Mouse (Mus musculus): Measurements from ENCODE around the gene Rspry1. TPM values are rescaled to one million over a fixed set of nuclear protein-coding genes. Genes with fewer than 3 reads are reported as not detected.

Gene Rspry1
- 42.4 TPM for polyA plus RNA-seq (2014; fragmentation: Illumina TruSeq; extraction: RNeasy Lipid Tissue Mini Kit (QIAGEN cat#74804); ENCODE audit: low replicate concordance)

DNA sequence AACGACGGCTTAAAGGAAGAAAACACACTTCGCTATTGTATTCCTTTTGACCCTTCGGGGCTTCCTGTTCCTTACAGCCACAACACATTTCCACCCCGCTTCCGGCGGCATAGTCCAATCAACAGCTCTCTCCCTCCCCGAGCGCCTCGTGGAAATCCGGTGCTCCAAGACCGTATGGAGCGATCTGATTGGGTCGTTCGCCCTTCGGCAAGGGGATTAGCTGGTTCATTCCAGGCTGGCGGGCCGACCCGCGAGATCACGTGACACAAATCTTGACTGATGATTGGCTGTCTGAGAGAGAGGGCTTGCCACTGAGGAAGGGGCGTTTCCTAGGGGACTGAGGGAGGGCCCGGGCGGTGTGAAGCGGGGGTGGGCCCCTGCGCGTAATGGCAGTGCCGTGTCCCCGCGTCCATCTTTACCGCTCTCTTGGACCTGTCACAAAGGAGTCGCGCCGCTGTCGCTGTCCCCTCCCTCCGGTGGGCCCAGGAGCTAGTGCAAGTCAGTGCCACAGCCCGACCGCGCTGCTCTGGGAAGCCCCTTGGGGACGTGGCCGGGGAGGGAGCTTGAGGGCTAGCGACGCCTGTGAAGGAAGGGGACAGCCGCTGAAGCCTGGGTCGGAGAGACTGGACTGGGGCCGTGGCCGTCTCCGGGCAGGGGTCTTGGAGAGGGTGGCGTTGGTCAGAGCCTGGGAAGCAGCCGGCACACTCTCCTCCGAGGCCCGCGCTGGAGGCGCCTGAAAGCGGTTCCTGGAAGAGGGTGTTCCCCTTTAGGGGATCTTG is at the start of gene Rspry1, which contains the start of gene Fam192a:
TSS of gene Rspry1 (plus strand) at position 331 of the 779 bp plus-strand sequence.
TSS of gene Fam192a (minus strand) at position 391 of the 779 bp plus-strand sequence.

DNA sequence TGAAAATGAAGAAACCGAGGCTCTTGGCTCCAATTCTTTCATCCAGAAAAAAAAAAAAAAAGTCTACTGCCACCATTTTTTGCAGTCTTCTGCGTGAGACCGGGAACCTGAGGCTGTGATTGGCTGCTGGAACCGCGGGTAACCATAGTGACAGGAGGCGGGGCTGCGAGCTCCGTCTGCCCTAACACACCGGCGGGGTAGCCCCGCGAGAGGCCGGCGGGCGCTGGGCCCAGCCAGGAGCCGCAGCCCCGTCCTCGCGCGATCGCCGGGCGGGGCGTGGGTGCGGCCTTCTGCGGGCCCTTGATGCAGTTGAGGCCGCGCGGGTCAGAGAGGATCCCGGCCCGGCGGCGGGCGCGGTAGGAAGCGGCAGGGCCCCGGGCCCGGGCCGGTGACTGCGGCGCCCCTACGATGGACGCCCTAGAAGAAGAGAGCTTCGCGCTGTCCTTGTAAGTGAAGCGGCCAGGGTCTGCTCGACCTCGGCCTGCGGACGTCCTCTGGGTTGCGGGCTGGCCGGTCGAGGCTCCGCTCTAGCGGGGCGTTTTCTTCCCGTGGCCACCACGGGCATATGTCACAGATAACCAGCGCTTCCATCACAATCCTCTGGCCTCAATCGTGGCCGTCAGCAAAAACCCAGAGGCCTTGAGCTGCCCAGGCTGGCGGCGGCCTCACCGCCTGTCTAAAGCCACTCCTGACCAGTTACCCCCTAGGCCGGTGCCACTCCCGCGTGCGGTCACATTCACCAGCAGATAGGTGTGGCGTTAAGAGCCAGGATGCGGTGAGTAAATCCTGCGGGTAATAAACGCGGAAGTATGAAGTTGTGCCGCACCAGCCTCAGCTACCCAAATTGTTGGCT is 64.9 kb downstream of the Rspry1 start, which contains the start of gene Arl2bp:
TSS of gene Arl2bp (plus strand) at position 145 of the 853 bp plus-strand sequence.

DNA sequence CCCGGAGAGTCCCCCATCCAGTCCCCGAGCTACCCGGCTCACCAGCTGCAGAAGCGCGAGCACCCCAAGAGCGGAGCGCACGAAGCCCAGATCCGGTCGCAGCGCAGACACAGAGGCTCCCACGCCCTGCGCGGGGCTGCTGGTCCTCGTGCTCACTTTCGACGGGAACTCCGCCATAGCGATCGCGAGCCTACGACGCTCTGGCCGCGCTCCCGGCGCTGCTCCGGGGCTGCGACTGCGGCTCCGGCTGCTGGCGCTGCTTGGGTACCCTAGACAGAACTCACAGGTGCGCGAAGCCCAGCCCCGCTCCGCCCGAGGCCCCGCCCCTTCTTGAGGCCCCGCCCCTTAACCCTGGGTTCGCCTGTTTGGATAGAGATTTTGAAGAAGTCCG is 94.3 kb downstream of the Rspry1 start, which contains the start of gene Pllp:
TSS of gene Pllp (minus strand) at position 285 of the 391 bp plus-strand sequence.

Other genes with a start within 250 kb of the Rspry1 start
- gene Herpud1, start 215.5 kb upstream of the Rspry1 start, polyA plus RNA-seq (2014; fragmentation: Illumina TruSeq; extraction: RNeasy Lipid Tissue Mini Kit (QIAGEN cat#74804); ENCODE audit: low replicate concordance), result 108 TPM
- gene Nlrc5, start 167.6 kb upstream of the Rspry1 start, polyA plus RNA-seq (2014; fragmentation: Illumina TruSeq; extraction: RNeasy Lipid Tissue Mini Kit (QIAGEN cat#74804); ENCODE audit: low replicate concordance), result 8.2 TPM
- gene Cpne2, start 68.9 kb upstream of the Rspry1 start, polyA plus RNA-seq (2014; fragmentation: Illumina TruSeq; extraction: RNeasy Lipid Tissue Mini Kit (QIAGEN cat#74804); ENCODE audit: low replicate concordance), result 11.6 TPM
- 56.4 TPM for gene Fam192a, start 60 bp downstream of the Rspry1 start, polyA plus RNA-seq (2014; fragmentation: Illumina TruSeq; extraction: RNeasy Lipid Tissue Mini Kit (QIAGEN cat#74804); ENCODE audit: low replicate concordance)
- gene Arl2bp, start 64.7 kb downstream of the Rspry1 start, polyA plus RNA-seq (2014; fragmentation: Illumina TruSeq; extraction: RNeasy Lipid Tissue Mini Kit (QIAGEN cat#74804); ENCODE audit: low replicate concordance), result 167 TPM
- gene Pllp, start 94.3 kb downstream of the Rspry1 start, polyA plus RNA-seq (2014; fragmentation: Illumina TruSeq; extraction: RNeasy Lipid Tissue Mini Kit (QIAGEN cat#74804); ENCODE audit: low replicate concordance), result 2.6 TPM
- 7.0 TPM for gene Ccl22, start 143.7 kb downstream of the Rspry1 start, polyA plus RNA-seq (2014; fragmentation: Illumina TruSeq; extraction: RNeasy Lipid Tissue Mini Kit (QIAGEN cat#74804); ENCODE audit: low replicate concordance)
- gene Cx3cl1, start 170.1 kb downstream of the Rspry1 start, polyA plus RNA-seq (2014; fragmentation: Illumina TruSeq; extraction: RNeasy Lipid Tissue Mini Kit (QIAGEN cat#74804); ENCODE audit: low replicate concordance), result 2.0 TPM
- not detected for gene Ccl17, start 208.5 kb downstream of the Rspry1 start, polyA plus RNA-seq (2014; fragmentation: Illumina TruSeq; extraction: RNeasy Lipid Tissue Mini Kit (QIAGEN cat#74804); ENCODE audit: low replicate concordance)
- 7.1 TPM for gene Coq9, start 236.4 kb downstream of the Rspry1 start, polyA plus RNA-seq (2014; fragmentation: Illumina TruSeq; extraction: RNeasy Lipid Tissue Mini Kit (QIAGEN cat#74804); ENCODE audit: low replicate concordance)
- gene Ciapin1, start 236.4 kb downstream of the Rspry1 start, polyA plus RNA-seq (2014; fragmentation: Illumina TruSeq; extraction: RNeasy Lipid Tissue Mini Kit (QIAGEN cat#74804); ENCODE audit: low replicate concordance), result 10.5 TPM